Comparison of ENCODE assay signal across 10 mouse cellular contexts in genomic region chr11:101447786-101448185, GRCm38 (mm10). TPM values are rescaled to one million over a fixed set of nuclear protein-coding genes. Genes with fewer than 3 reads are reported as not detected.
DNase-seq lines count a peak whose midpoint lies in the region; ATAC-seq and TF ChIP-seq lines count a peak whose summit lies in the region.
"Had no signal": no experiment of that assay in that cellular context is flagged by ENCODE, and none has a peak within 500 bp of the region (broad histone marks: within the 10 kb centered on the region; RNA-seq: fewer than 3 reads in every experiment).

No protein-coding gene starts in this region.

- H3K9me3 ChIP-seq in kidney, embryonic 15.5 days (replicated peaks), result no peaks in the 10 kb centered on the region
- H3K9me3 ChIP-seq in liver, embryonic 16.5 days (replicated peaks; ENCODE audit: control insufficient read depth, low read length), result no peaks in the 10 kb centered on the region
- no peaks in the 10 kb centered on the region for H3K9me3 ChIP-seq in hindbrain, embryonic 11.5 days (ENCODE audit: control insufficient read depth, low read length)

- 76% methylated on average over 5 of the region's 5 CpGs for WGBS in kidney, embryonic 15.5 days
- 64% methylated on average over 5 of the region's 5 CpGs for WGBS in kidney, adult 2 months
- 78% methylated on average over 5 of the region's 5 CpGs for WGBS in bone marrow, adult 2 months
- WGBS in liver, embryonic 16.5 days (ENCODE audit: insufficient replicate concordance), result 81% methylated on average over 5 of the region's 5 CpGs
- WGBS in hindbrain, embryonic 11.5 days, result 87% methylated on average over 5 of the region's 5 CpGs

- H3K27ac ChIP-seq in kidney, embryonic 15.5 days, result peak overlapping the region; percentile 59
- H3K27ac ChIP-seq in kidney, adult 2 months (ENCODE audit: insufficient read depth, low read depth, low read length), result no peak overlapping the region
- H3K27ac ChIP-seq in bone marrow, adult 2 months (ENCODE audit: control insufficient read depth, insufficient read depth, low read depth, low read length, poor library complexity), result peak overlapping the region; percentile 91; the same call in 1 of the 2 replicates
- peak overlapping the region; percentile 95 for H3K27ac ChIP-seq in liver, embryonic 16.5 days (ENCODE audit: low read length)
- no peak overlapping the region for H3K27ac ChIP-seq in hindbrain, embryonic 11.5 days (ENCODE audit: low read depth, low read length)

- no peak for ATAC-seq in CD4-positive, CD25-positive, alpha-beta regulatory T cell, adult 4 months
- no peak for ATAC-seq in kidney, embryonic 15.5 days (replicated peaks; ENCODE audit: low FRiP score)
- ATAC-seq in liver, embryonic 16.5 days (ENCODE audit: low read depth), result no peak
- ATAC-seq in hindbrain, embryonic 11.5 days (ENCODE audit: low FRiP score), result no peak

- H3K9ac ChIP-seq in kidney, embryonic 15.5 days, result peak overlapping the region; percentile 23; the same call in 1 of the 2 replicates
- H3K9ac ChIP-seq in liver, embryonic 16.5 days (ENCODE audit: low read depth, low read length), result peak overlapping the region; percentile 85; the same call in 1 of the 2 replicates
- H3K9ac ChIP-seq in hindbrain, embryonic 11.5 days (ENCODE audit: low read depth, low read length), result no peak overlapping the region

- no peak for TF ChIP-seq POLR2A in kidney, adult 2 months (IDR thresholded peaks at IDR 0.05; ENCODE audit: low read depth, low read length)
- TF ChIP-seq POLR2A in bone marrow, adult 2 months (IDR thresholded peaks at IDR 0.05; ENCODE audit: borderline replicate concordance, control insufficient read depth, low read depth, low read length), result no peak

- H3K4me3 ChIP-seq in kidney, embryonic 15.5 days (replicated peaks), result peak overlapping the region; percentile 45; the same call in 1 of the 2 replicates
- H3K4me3 ChIP-seq in kidney, adult 2 months (ENCODE audit: insufficient read depth, low read depth, low read length), result no peak overlapping the region
- no peak overlapping the region for H3K4me3 ChIP-seq in bone marrow, adult 2 months (replicated peaks; ENCODE audit: control insufficient read depth, low read depth, low read length)
- peak overlapping the region; percentile 86 for H3K4me3 ChIP-seq in liver, embryonic 16.5 days (ENCODE audit: low read depth, low read length)
- no peak overlapping the region for H3K4me3 ChIP-seq in hindbrain, embryonic 11.5 days (ENCODE audit: low read depth, low read length)

- peaks cover 34% of the 10 kb centered on the region for H3K36me3 ChIP-seq in kidney, embryonic 15.5 days
- H3K36me3 ChIP-seq in kidney, adult 2 months (ENCODE audit: control insufficient read depth, insufficient read depth, low read length), result peaks cover 3% of the 10 kb centered on the region
- peaks cover 18% of the 10 kb centered on the region for H3K36me3 ChIP-seq in liver, embryonic 16.5 days (ENCODE audit: control insufficient read depth, insufficient read depth)
- 0 out of 2 replicates have a peak, but pooled peaks cover 3% of the 10 kb centered on the region for H3K36me3 ChIP-seq in hindbrain, embryonic 11.5 days (ENCODE audit: control insufficient read depth, insufficient read depth, low read length)

- H3K4me2 ChIP-seq in kidney, embryonic 15.5 days, result peak overlapping the region; percentile 53
- peak overlapping the region; percentile 67 for H3K4me2 ChIP-seq in liver, embryonic 16.5 days (ENCODE audit: low read depth, low read length)
- H3K4me2 ChIP-seq in hindbrain, embryonic 11.5 days (replicated peaks; ENCODE audit: low read depth, low read length), result no peak overlapping the region

- peaks cover 41% of the 10 kb centered on the region for H3K4me1 ChIP-seq in kidney, embryonic 15.5 days
- no peaks in the 10 kb centered on the region; the same call in 1 of the 2 replicates for H3K4me1 ChIP-seq in kidney, adult 2 months (ENCODE audit: control insufficient read depth, insufficient read depth, low read length)
- H3K4me1 ChIP-seq in bone marrow, adult 2 months (ENCODE audit: control insufficient read depth, insufficient read depth, low read length), result peaks cover 2% of the 10 kb centered on the region; the same call in 1 of the 2 replicates
- H3K4me1 ChIP-seq in liver, embryonic 16.5 days (ENCODE audit: control insufficient read depth, low read depth, low read length), result peaks cover 42% of the 10 kb centered on the region
- H3K4me1 ChIP-seq in hindbrain, embryonic 11.5 days (replicated peaks; ENCODE audit: control insufficient read depth, insufficient read depth, low read length), result no peaks in the 10 kb centered on the region

- peak; percentile 34 for DNase-seq in CD4-positive, CD25-positive, alpha-beta regulatory T cell, adult 2 months (ENCODE audit: low read depth, low spot score)
- DNase-seq in kidney, adult 2 months, result no peak
- DNase-seq in natural killer cell, adult 2 months (ENCODE audit: low spot score in 2 of 2), result no peak
- no peak for DNase-seq in hindbrain, embryonic 11.5 days (ENCODE audit: low spot score)
- DNase-seq: left cerebral cortex, postnatal 4 days; right cerebral cortex, adult 18-20 months had no signal

- H3K27me3 ChIP-seq in kidney, embryonic 15.5 days, result no peaks in the 10 kb centered on the region
- H3K27me3 ChIP-seq in kidney, adult 2 months (replicated peaks; ENCODE audit: control insufficient read depth, insufficient read depth, low read length), result no peaks in the 10 kb centered on the region
- no peaks in the 10 kb centered on the region for H3K27me3 ChIP-seq in liver, embryonic 16.5 days (ENCODE audit: control insufficient read depth, insufficient read depth, low read depth, low read length)
- H3K27me3 ChIP-seq in hindbrain, embryonic 11.5 days (ENCODE audit: control insufficient read depth, insufficient read depth, low read length), result no peaks in the 10 kb centered on the region

- TF ChIP-seq CTCF in kidney, adult 2 months (conservative IDR thresholded peaks at IDR 0.05; ENCODE audit: insufficient read depth, insufficient read length, low read depth, low read length), result no peak
- no peak for TF ChIP-seq CTCF in bone marrow, adult 2 months (IDR thresholded peaks at IDR 0.05; ENCODE audit: control insufficient read depth, insufficient read depth, low read length)

RNA-seq across cellular contexts. Expression of gene Ifi35, which starts 0.4 kb away (rescaled TPM):
- 100 to 1,000 TPM; 174 to 204 TPM for polyA plus RNA-seq in CD4-positive, CD25-positive, alpha-beta regulatory T cell, adult 4 months (2017; shearing (Covaris generic))
- 13.8 and 18.8 TPM in 2 replicates for polyA plus RNA-seq in kidney, embryonic 15.5 days (2015; fragmentation: Nextera tagmentation; extraction: Ambion mirVana)
- polyA plus RNA-seq in kidney, adult 2 months (2012; rRNA removed), result 25.6 and 29.6 TPM in 2 replicates
- polyA plus RNA-seq in bone marrow, adult 2 months (2011; ENCODE audit: insufficient read depth, insufficient read length, low replicate concordance, missing spikeins), result 24.9 and 45.0 TPM in 2 replicates
- polyA plus RNA-seq in liver, embryonic 16.5 days (2015; fragmentation: Nextera tagmentation; extraction: Ambion mirVana), result 22.4 and 26.5 TPM in 2 replicates
- 4.5 and 5.0 TPM in 2 replicates for polyA plus RNA-seq in hindbrain, embryonic 11.5 days (2014; fragmentation: Nextera tagmentation; extraction: Ambion mirVana)

RNA-seq across cellular contexts. Expression of gene Rpl27, which starts 5.7 kb away (rescaled TPM):
- 100 to 1,000 TPM; 407 to 740 TPM for polyA plus RNA-seq in CD4-positive, CD25-positive, alpha-beta regulatory T cell, adult 4 months (2017; shearing (Covaris generic))
- 369 and 421 TPM in 2 replicates for polyA plus RNA-seq in kidney, embryonic 15.5 days (2015; fragmentation: Nextera tagmentation; extraction: Ambion mirVana)
- polyA plus RNA-seq in kidney, adult 2 months (2012; rRNA removed), result 408 and 409 TPM in 2 replicates
- 532 and 941 TPM in 2 replicates for polyA plus RNA-seq in bone marrow, adult 2 months (2011; ENCODE audit: insufficient read depth, insufficient read length, low replicate concordance, missing spikeins)
- polyA plus RNA-seq in liver, embryonic 16.5 days (2015; fragmentation: Nextera tagmentation; extraction: Ambion mirVana), result 138 and 160 TPM in 2 replicates
- polyA plus RNA-seq in hindbrain, embryonic 11.5 days (2014; fragmentation: Nextera tagmentation; extraction: Ambion mirVana), result 387 and 395 TPM in 2 replicates

RNA-seq across cellular contexts. Expression of gene Rnd2, which starts 17.0 kb away (rescaled TPM):
- polyA plus RNA-seq in CD4-positive, CD25-positive, alpha-beta regulatory T cell, adult 4 months (2017; shearing (Covaris generic)), result under 1 TPM in 1 of 2 experiments, not detected in 1; 0.23 TPM
- 9.0 and 11.4 TPM in 2 replicates for polyA plus RNA-seq in kidney, embryonic 15.5 days (2015; fragmentation: Nextera tagmentation; extraction: Ambion mirVana)
- polyA plus RNA-seq in kidney, adult 2 months (2012; rRNA removed), result 14.1 and 15.3 TPM in 2 replicates
- polyA plus RNA-seq in bone marrow, adult 2 months (2011; ENCODE audit: insufficient read depth, insufficient read length, low replicate concordance, missing spikeins), result 1.0 and 1.7 TPM in 2 replicates
- 1.4 and 1.7 TPM in 2 replicates for polyA plus RNA-seq in liver, embryonic 16.5 days (2015; fragmentation: Nextera tagmentation; extraction: Ambion mirVana)
- 88.0 and 127 TPM in 2 replicates for polyA plus RNA-seq in hindbrain, embryonic 11.5 days (2014; fragmentation: Nextera tagmentation; extraction: Ambion mirVana)

RNA-seq across cellular contexts. Expression of gene Vat1, which starts 18.2 kb away (rescaled TPM):
- polyA plus RNA-seq in CD4-positive, CD25-positive, alpha-beta regulatory T cell, adult 4 months (2017; shearing (Covaris generic)), result 1 to 10 TPM; 1.1 to 1.5 TPM
- polyA plus RNA-seq in kidney, embryonic 15.5 days (2015; fragmentation: Nextera tagmentation; extraction: Ambion mirVana), result 31.8 and 37.5 TPM in 2 replicates
- 59.2 and 62.5 TPM in 2 replicates for polyA plus RNA-seq in kidney, adult 2 months (2012; rRNA removed)
- polyA plus RNA-seq in bone marrow, adult 2 months (2011; ENCODE audit: insufficient read depth, insufficient read length, low replicate concordance, missing spikeins), result 10.6 and 19.0 TPM in 2 replicates
- polyA plus RNA-seq in liver, embryonic 16.5 days (2015; fragmentation: Nextera tagmentation; extraction: Ambion mirVana), result 10.2 and 12.3 TPM in 2 replicates
- 74.5 and 89.4 TPM in 2 replicates for polyA plus RNA-seq in hindbrain, embryonic 11.5 days (2014; fragmentation: Nextera tagmentation; extraction: Ambion mirVana)

RNA-seq across cellular contexts. Expression of gene Ptges3l, which starts 22.7 kb away (rescaled TPM):
- 1 to 10 TPM; 1.7 to 2.1 TPM for polyA plus RNA-seq in CD4-positive, CD25-positive, alpha-beta regulatory T cell, adult 4 months (2017; shearing (Covaris generic))
- polyA plus RNA-seq in kidney, embryonic 15.5 days (2015; fragmentation: Nextera tagmentation; extraction: Ambion mirVana), result 12.3 and 12.6 TPM in 2 replicates
- polyA plus RNA-seq in kidney, adult 2 months (2012; rRNA removed), result 4.6 and 6.0 TPM in 2 replicates
- polyA plus RNA-seq in bone marrow, adult 2 months (2011; ENCODE audit: insufficient read depth, insufficient read length, low replicate concordance, missing spikeins), result 2.4 TPM in 1 of 2 replicates, not detected in the other
- 0.82 and 2.0 TPM in 2 replicates for polyA plus RNA-seq in liver, embryonic 16.5 days (2015; fragmentation: Nextera tagmentation; extraction: Ambion mirVana)
- 3.1 and 3.5 TPM in 2 replicates for polyA plus RNA-seq in hindbrain, embryonic 11.5 days (2014; fragmentation: Nextera tagmentation; extraction: Ambion mirVana)

Comparison
In these comparisons a context has a peak if more than half of its experiments do, and no peak if none do; other contexts are left out.
1. H3K27ac ChIP-seq: peak in kidney, embryonic 15.5 days (single experiment), bone marrow, adult 2 months (single experiment) and liver, embryonic 16.5 days (single experiment); none in kidney, adult 2 months (single experiment) and hindbrain, embryonic 11.5 days (single experiment).
2. H3K4me3 ChIP-seq: peak in kidney, embryonic 15.5 days (single experiment) and liver, embryonic 16.5 days (single experiment); none in kidney, adult 2 months (single experiment), bone marrow, adult 2 months (single experiment) and hindbrain, embryonic 11.5 days (single experiment).